Mouse (Mus musculus) frontal cortex, postnatal 36 days (tissue): ENCODE measurements around the gene Lao1.
A peak's percentile ranks its signal among the peaks of the same experiment; 100 is the strongest.
"Not testable (repeated sequence)": the region's sequence is repeated elsewhere in the genome, so short reads cannot be mapped to it uniquely, and the experiment has no call there.

Experiments
- DNase-seq, 2 experiments: peaks; one replicate each; pipeline ENCODE4 v3.0.0; 2022; ENCODE audit warnings: low spot score in 2 of 2

Gene Lao1

DNA sequence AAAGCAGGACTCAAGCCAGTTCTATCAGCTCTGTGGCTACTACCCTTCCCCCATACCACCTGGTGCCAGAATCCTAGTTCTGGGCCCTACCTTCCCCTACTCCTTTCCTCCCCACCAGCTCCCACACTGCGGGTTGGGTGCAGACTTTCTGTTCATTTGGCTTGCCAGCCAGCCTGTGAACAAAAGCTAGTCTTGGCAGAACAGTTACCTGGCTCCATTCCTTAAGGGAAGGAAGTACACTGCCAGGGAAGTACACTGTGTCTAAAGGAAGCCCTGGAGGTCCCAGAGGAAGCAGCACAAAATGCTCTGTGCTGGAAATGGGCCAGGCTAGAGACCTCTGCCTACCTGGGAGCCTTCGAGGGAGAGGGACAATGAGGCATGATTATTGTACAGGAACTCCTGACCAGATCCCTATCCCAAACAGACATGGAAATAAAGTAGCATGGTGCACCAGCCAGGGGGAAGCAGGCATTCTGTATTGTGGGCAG lies at the start of gene Lao1:
Gene Lao1 (plus strand): TSS at position 438 of the 488 bp plus-strand sequence.
- DNase-seq, result peak; percentile 6 to 38

DNA sequence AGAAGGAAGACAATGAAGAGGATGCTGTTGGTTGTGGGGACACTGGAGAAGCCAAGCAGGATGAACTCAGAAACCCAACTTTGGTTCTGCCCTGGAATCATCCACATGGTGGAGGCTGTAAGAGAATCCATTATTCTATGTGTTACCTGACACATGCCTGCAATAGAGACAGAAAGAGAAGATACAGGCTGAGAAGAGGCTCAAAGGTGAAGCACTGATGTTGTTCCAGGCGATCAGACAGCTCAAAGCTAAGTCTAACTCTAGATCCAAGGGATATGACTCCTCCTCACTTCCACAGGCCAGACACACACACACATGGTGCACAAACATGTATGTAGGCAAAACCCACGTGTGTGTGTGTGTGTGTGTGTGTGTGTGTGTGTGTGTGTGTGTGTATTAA lies 44.0 kb upstream of the Lao1 start, which contains the start of gene Olfr1329:
Gene Olfr1329 (minus strand): TSS at position 101 of the 400 bp plus-strand sequence.
- DNase-seq, result not testable (repeated sequence)

- not testable (repeated sequence) for DNase-seq
Measured at GRCm38 (mm10) chr4:118931326-118931725, 30.1 kb upstream of the Lao1 start.

DNA sequence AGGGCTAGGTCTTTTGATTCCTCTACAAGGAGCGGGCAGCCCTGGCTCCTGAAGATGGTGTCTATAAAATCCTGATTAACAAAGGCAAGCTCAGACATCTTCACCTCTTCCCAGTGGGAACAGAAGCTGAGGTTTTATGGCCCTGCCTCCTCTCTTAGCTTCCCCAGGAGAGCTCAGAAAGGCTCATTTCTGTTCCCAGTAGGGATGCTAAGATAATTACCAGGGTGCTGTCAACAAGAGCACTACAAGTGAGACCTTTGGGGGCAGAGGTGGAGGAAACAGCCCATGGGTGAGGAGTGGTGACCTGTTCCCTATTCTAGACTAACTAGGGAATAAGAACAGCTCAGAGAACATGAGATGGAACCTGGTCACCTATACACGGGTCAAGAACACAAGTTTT lies 22.9 kb upstream of the Lao1 start, which contains the start of gene Olfr1328:
Gene Olfr1328 (minus strand): TSS at position 101 of the 400 bp plus-strand sequence.
- DNase-seq, result no peak

DNA sequence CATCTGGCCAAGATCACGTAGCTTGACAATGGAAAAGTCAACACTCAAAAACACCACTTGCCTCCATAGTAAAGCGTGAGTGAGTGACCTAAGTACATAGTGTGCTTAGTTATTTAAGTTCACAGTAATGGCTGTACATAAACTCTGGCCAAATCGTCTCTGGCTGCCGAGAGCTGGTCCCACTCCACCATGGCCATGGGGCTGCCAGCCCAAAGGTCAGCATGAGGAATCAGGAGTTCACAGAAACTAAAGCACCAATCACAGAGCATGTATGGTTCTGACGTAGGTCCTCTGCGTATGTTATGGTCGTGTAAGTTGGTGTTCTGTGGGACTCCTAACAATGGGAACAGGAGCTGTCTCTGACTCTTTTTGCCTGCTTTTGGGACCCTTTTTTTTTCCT lies 2.6 kb upstream of the Lao1 start:
- no peak for DNase-seq

DNA sequence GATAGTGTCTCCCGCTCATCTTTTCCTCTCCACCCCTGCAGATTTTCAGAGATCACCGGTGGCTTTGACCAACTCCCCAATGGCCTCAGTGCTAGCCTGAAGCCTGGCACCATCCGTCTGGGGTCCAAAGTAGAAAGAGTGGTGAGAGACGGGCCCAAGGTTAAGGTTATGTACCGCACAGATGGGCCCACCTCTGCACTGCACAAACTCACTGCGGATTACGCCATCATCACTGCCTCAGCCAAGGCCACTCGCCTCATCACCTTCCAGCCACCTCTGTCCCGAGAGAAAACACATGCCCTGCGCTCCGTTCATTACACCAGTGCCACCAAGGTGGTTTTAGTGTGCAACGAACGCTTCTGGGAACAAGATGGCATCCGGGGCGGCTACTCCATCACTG lies 6.3 kb downstream of the Lao1 start:
- no peak for DNase-seq

- no peak for DNase-seq
Measured at GRCm38 (mm10) chr4:118973281-118973680, 11.9 kb downstream of the Lao1 start.

DNA sequence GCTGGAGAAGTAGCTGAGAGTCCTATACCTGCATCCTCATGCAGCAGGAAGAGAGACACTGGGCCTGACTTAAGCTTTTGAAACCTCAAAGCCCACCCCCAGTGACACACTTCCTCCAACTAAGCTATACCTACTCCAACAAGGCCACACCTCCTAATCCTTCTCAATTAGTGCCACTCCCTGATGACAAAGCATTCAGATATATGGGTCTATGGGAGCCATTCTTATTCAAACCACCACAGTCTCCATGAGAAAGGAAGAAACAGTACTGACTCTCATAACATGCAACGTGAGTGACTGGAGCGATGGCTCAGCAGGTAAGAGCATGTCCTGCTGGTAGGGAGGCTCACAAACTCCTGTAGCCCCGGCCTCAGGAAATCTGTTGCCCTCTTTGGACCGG lies 23.9 kb downstream of the Lao1 start:
- no peak for DNase-seq

DNA sequence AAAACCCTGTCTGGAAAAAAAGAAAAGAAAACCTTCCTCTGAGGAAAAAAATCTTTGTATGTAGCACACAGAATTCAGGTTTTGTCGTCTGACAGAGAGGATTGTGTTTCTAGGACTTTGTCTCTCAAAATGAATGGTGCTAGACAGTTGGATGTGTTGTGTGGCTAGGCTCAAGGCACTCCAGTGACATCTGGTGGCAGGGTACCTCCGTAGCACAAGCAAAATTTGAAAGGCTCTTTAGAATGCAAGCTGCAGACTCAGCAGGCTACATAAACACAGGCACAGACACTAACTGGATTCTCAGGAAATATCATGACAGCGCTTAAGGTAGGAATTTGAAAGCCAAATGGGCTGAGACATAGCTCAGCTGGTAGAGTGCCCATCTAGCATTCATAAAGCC lies 27.2 kb downstream of the Lao1 start:
- peak; percentile 31 to 69 for DNase-seq

DNA sequence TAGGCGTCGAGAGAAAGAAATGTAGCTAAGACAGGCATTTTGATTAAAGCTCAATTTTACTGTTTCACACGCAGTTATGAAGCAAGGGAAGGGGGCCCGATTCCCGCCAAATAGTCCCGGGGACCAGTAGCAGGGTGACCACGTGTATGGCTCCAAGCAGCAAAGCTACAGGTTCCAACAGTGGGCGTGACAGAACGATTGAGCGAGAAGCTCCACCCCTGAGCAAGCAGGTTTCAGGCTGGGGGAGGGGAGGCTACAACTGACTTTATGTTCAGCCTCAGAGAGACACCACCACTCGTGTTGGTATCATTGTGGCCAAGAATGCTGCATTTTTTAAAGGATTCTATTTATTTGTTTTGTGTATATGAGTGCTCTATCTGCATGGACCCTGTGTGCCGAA lies 28.0 kb downstream of the Lao1 start:
- DNase-seq, result no peak

- no peak for DNase-seq
Measured at GRCm38 (mm10) chr4:118991797-118992196, 30.4 kb downstream of the Lao1 start.

DNA sequence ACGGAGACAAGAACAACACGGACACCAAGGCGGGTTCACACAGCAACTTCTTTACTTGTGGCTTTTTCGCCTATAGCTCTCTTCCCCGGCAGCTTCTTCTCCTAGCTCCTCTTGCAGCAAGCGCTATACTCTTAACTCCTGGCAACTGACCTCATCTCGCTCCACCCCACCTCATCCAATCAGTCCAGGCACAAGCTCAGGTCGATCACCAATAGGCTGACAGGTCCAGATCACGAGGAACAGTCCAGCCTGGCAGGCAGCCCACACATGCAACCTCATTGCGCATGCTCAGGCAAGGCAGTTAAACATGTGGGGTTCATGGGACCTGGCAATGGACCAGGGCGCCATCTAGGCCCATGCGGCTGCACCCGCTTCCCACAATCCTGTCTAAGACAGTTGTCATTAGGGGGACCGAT lies 35.8 kb downstream of the Lao1 start:
- DNase-seq, result no peak

DNA sequence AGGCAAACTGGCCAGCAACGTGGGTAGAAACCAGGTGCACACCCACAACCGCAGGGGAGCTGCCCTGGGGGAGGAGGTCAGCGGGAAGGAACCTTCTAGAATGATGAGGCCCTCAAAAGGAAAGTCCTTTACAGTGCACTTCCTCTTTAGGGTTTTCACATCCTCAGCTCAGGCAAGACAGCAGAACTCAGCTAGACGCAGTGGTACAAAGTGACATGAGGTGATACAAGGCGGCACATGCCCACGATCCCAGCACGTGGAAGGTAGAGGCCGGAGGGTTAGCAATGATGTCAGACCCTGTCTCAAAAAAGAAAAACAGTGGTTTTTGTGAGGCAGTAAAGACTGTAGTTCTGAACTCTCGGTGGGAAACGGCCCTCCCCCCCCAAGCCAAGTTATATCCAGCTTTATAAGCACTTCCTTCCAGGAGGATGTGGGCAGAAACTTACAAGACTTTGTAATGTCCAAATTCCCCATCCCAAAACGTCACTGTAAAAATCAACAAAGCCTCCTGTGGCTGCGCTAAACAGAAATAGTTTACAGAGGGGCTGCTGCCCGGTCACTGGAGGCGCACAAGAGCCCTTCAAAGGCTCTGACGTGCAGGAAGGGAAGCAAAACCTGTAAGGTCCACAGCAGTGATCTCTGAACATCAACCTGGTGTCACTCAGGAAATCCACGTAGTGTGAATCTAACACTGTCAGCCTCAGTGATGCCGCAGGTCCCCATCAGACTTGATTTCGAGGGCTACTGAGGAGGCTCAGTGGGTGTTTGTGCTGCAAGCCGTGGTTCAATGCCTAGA lies 38.5 kb downstream of the Lao1 start:
- no peak for DNase-seq

GRCm38 (mm10) chr4:119001696-119002095 lies 40.3 kb downstream of the Lao1 start:
- no peak for DNase-seq

GRCm38 (mm10) chr4:119002512-119002911 lies 41.1 kb downstream of the Lao1 start:
- DNase-seq, result no peak

GRCm38 (mm10) chr4:119004178-119004577 lies 42.8 kb downstream of the Lao1 start:
- DNase-seq, result peak in 1 of 2 experiments; percentile 21

DNA sequence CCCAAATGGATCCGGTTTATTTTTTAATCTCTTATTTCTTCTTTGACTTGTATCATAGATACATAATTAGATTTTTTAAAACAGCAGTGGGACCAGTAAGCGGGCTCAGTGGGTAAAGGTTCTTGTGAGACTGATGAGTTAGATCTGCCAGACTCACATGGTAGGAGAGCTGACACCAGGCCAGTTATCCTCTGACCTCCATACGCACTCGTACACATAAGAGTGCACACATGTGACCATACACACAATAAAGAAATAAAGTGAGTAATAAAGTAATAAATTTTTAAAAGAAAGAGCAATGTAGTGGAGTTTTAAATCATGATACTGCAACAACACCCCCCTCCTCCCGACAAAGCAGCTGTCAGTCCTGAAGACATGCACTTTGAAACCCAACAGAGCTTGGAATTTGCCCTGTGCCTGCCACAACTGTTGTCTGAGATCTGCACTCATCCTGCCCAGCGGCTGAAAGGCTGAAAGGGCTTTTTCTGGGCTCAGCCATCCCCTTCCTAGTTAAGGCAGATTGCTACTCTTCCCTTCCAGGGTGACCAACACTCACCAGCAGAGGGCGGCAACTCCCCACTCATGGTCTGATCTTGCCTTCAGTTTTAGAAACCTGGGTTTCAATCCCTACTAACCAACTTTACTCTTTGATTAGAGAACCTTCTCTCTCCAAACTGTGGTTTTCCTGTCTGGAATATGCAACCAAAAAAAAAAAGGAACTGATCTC lies 43.4 kb downstream of the Lao1 start:
- DNase-seq, result peak; percentile 91 to 92

GRCm38 (mm10) chr4:119007602-119008001 lies 46.2 kb downstream of the Lao1 start:
- DNase-seq, result no peak

GRCm38 (mm10) chr4:119008476-119008875 lies 47.1 kb downstream of the Lao1 start:
- peak in 1 of 2 experiments; percentile 33 for DNase-seq

DNA sequence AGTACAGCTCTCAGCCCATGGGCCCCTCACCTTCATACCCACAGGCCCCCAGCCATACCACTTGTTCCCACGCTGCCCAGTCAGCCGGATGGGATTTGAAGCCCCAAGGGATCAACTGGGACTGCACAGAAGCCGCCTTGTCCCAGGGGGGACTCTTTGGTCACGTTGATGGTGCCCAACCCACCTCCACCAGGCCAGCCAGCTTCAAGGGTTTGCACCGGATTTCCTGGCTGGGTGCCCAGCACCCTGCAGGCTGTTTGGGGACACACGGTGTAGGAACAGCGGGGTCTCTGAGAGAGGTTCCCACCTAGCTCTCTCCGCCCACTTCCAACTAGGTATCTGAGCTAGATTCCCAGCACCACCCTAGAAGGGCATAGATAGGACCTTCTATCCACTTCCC lies 48.4 kb downstream of the Lao1 start:
- DNase-seq, result no peak

DNA sequence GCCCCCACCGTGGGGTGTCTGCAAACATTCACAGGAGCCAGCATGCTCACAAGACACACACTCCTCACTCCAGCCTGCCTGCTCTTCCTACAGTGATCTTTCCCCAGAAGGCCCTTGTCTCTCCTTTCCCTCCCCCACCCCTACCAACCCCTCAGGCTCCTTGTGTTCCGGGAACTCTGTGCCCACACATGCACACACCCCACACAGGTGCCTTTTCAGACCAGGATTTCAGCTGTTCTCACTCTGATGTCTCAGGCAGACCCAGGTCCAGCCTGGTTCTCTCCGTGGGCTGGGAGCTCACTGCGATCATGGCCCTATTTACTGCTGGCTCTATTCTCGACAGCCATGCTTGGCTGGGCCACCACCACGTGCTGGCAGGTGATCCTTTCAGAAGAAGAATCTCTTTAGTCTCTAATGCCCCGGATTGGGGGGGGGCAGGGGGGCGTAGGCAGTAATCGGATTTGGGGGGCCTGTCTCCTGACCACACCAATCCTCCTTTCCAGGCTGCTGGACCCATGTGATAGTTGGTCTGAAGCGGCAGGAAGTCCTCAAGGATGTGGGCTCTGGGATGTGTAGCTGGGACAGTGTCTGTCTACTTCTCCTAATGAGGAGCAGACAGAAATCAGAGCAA lies 49.8 kb downstream of the Lao1 start:
- DNase-seq, result no peak

DNA sequence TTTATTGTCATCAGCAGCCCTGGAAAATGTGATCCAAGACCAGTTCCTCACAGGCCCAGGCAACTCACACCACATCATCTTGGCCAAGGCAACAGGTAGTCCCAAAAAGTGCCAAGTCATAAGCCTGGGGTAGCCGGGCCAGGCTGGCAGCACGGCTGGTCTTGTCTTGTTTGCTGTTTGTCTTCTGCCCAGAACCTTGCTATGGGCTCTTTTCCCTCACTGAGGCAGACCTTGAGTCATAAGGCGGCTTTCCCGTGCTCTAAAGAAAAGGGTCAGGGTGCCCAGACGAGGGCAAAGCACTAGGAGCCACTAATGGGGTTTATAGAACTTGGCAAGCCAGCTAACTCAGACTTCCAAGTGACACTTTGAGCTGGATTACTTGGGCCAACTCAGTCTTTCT lies 51.7 kb downstream of the Lao1 start:
- DNase-seq, result no peak
